Mouse (Mus musculus) stomach, embryonic 14.5 days (tissue): ENCODE results near the gene Phxr2. TPM values are rescaled to one million over a fixed set of nuclear protein-coding genes. Genes with fewer than 3 reads are reported as not detected.
A peak's percentile ranks its signal among the peaks of the same experiment; 100 is the strongest.

Experiments used
- ATAC-seq: fragments of 200-750 bp; cut with Nextera tagmentation; 2 replicates; pipeline ENCODE4 v1.8.0; 2017; ENCODE audit warnings: low read depth, moderate TSS enrichment; ENCODE audit not compliant: insufficient number of reproducible peaks, insufficient read depth, low FRiP score
- H3K27ac ChIP-seq: fragments of 300-500 bp; sonication (generic); 2 replicates; pipeline ENCODE4 v1.5.1; 2014; ENCODE audit warnings: mild to moderate bottlenecking, low read length, moderate library complexity, mixed read lengths
- H3K27me3 ChIP-seq: fragments of 300-500 bp; sonication (generic); 2 replicates; pipeline ENCODE4 v1.6.1; 2014; ENCODE audit warnings: low read length, control low read depth, mixed read lengths; ENCODE audit not compliant: control insufficient read depth, insufficient read depth
- H3K36me3 ChIP-seq: fragments of 300-500 bp; sonication (generic); 2 replicates; pipeline ENCODE4 v1.6.1; 2014; ENCODE audit warnings: mild to moderate bottlenecking, control low read depth, low read length, moderate library complexity, mixed read lengths; ENCODE audit not compliant: control insufficient read depth, insufficient read depth
- H3K4me1 ChIP-seq: fragments of 300-500 bp; sonication (generic); 2 replicates; pipeline ENCODE4 v1.6.1; 2014; ENCODE audit warnings: low read length, control low read depth, mixed read lengths; ENCODE audit not compliant: control insufficient read depth, insufficient read depth
- H3K4me2 ChIP-seq: fragments of 300-500 bp; sonication (generic); replicated peaks from 2 replicates; pipeline ENCODE4 v1.6.1; 2014; ENCODE audit warnings: low read depth, low read length, control low read depth
- H3K4me3 ChIP-seq: fragments of 300-500 bp; sonication (generic); 2 replicates; pipeline ENCODE4 v1.5.1; 2014; ENCODE audit warnings: low read depth, low read length, control low read depth
- H3K9ac ChIP-seq: fragments of 300-500 bp; sonication (generic); replicated peaks from 2 replicates; pipeline ENCODE4 v1.6.1; 2014; ENCODE audit warnings: low read depth, mild to moderate bottlenecking, control low read depth, low read length, moderate library complexity, mixed read lengths
- H3K9me3 ChIP-seq: fragments of 300-500 bp; sonication (generic); 2 replicates; pipeline ENCODE4 v1.6.1; 2016; ENCODE audit warnings: low read depth, low read length, control low read depth; ENCODE audit not compliant: control insufficient read depth
- WGBS: fragments of 180-500 bp; shearing (Covaris S2); extraction: QIAGEN DNeasy Blood & Tissue Kit; methylation state at CpG from one replicate; pipeline ENCODE4 v1.1.7; 2014; 5-methylcytosine and 5-hydroxymethylcytosine counted together
- polyA plus RNA-seq: library from polyadenylated mRNA; unstranded; fragments of >200 nt; fragmentation: Nextera tagmentation; extraction: Ambion mirVana; gene quantifications from 2 replicates; pipeline ENCODE4 v1.2.1, GENCODE M21; 2014

Gene Phxr2
- polyA plus RNA-seq, result not detected in 2 replicates

DNA sequence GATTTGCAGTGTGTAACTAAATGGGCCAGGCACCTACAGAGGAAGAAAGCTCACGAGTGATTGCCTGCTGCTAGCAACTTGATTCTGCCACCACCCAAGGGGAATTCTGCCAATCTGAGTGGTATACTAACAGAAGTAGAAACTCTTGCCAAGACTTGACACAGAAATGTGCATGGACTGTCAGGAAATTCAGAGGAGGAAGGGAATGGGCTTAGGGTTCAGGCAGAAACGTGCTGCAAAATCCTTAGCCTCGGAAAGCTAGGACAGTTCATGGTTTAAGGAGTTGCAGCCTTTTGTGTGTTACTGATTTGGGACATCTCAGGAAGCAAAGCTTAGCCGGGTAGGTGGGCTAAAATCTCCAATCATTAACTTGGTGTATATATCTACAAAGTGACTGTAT lies at the start of gene Phxr2:
Phxr2 (minus strand) TSS at position 101 of the 400 bp plus-strand sequence.
- no peak for ATAC-seq
- Histone ChIP-seq H3K9ac (no peak within 1 kb of the TSS), H3K9me3 (no peaks in the 10 kb centered on the region), H3K4me1 (no peaks in the 10 kb centered on the region), H3K27ac (no peak within 1 kb of the TSS), H3K27me3 (no peaks in the 10 kb centered on the region), H3K36me3 (no peaks in the 10 kb centered on the region), H3K4me2 (no peak within 1 kb of the TSS), H3K4me3 (no peak within 1 kb of the TSS)
- WGBS, result 75% methylated on average over 4 of the region's 4 CpGs

- no peak overlapping the region for H3K9ac ChIP-seq
- no peaks in the 10 kb centered on the region for H3K27me3 ChIP-seq
- no peak overlapping the region for H3K4me3 ChIP-seq
- H3K4me2 ChIP-seq, result no peak overlapping the region
- H3K36me3 ChIP-seq, result no peaks in the 10 kb centered on the region
- H3K9me3 ChIP-seq, result no peaks in the 10 kb centered on the region
- peak overlapping the region; percentile 49; the same call in 1 of the 2 replicates for H3K27ac ChIP-seq
- 26% methylated on average over 7 of the region's 7 CpGs for WGBS
- peaks cover 19% of the 10 kb centered on the region for H3K4me1 ChIP-seq
- ATAC-seq, result no peak
Measured at GRCm38 (mm10) chr10:99172906-99173507, 46.9 kb upstream of the Phxr2 start.

- Histone ChIP-seq H3K4me2 (peak overlapping the region; percentile 18; the same call in 1 of the 2 replicates), H3K27ac (peak overlapping the region; percentile 74), H3K4me3 (no peak overlapping the region), H3K27me3 (no peaks in the 10 kb centered on the region), H3K9ac (0 out of 2 replicates have a peak overlapping the region, but pooled peaks have one; percentile 14), H3K9me3 (no peaks in the 10 kb centered on the region), H3K36me3 (no peaks in the 10 kb centered on the region), H3K4me1 (peaks cover 19% of the 10 kb centered on the region)
- 14% methylated on average over 12 of the region's 12 CpGs for WGBS
- ATAC-seq, result peak; percentile 56; the same call in 1 of the 2 replicates
Measured at GRCm38 (mm10) chr10:99171961-99172497, 45.9 kb upstream of the Phxr2 start.

DNA sequence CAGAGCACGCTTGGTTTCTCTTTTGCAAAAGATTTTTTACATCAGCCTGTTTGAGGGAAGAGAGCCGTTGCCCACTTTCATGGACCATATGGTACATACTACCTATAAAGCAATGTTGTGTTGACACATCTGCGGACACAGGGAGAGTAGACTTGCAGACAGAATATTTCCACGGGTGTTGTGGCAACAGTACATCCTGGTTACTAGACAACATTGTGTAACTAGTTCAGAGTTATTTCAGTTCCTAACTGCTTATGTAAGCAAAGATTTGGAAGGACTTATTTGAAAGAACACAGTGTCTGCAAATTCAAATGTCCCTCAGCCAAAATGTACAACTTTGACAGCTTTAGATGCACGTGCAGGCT lies 43.6 kb upstream of the Phxr2 start:
- WGBS, result 63% methylated on average over 5 of the region's 5 CpGs
- Histone ChIP-seq H3K4me1 (peaks cover 23% of the 10 kb centered on the region), H3K9me3 (no peaks in the 10 kb centered on the region), H3K27me3 (no peaks in the 10 kb centered on the region), H3K4me3 (no peak overlapping the region), H3K27ac (no peak overlapping the region), H3K4me2 (no peak overlapping the region), H3K36me3 (no peaks in the 10 kb centered on the region), H3K9ac (no peak overlapping the region)
- ATAC-seq, result no peak

DNA sequence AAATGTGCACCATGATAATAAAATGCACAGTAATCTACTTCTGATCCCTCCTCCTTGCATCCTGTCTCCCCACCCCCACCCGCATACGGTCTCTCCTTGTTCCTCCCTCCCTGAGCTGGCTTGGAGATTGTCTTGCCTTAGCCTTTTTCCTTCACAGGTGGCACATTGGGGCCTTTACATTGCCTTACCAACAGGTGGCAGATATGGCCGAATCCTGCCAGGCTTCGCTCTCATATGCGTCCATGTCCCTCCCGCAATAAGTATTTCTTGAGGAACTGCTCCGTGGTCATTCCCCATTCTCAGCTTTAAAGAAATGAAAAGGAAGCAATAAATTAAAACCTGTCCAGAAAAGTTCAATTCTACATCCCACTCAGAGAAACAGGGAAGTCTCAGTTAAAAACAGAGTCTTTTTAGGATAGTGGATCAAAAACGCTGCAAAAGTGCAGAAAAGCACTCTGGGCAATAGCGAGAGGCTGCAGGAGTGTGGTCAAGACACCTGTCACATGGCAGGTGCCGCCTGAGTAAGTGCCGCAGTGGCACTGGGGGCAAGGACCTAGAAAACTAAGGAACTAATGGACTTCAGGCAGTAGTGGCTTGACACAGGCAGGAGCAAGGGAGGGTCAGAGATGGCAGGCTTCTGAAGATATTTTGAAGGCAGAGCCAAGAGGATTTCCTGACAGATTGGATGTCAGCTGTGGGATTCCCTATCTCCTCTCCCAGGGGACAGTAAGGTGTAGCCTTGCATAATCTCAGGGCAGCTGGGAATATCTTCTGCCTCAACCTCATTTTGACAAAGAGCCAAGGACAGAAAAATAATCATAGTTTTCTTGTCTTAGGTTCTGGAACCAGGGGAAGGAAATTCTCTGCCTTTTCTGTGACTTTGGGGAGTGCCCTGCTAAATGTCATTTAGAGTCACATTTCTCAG lies 43.0 kb upstream of the Phxr2 start:
- H3K4me2 ChIP-seq, result no peak overlapping the region

DNA sequence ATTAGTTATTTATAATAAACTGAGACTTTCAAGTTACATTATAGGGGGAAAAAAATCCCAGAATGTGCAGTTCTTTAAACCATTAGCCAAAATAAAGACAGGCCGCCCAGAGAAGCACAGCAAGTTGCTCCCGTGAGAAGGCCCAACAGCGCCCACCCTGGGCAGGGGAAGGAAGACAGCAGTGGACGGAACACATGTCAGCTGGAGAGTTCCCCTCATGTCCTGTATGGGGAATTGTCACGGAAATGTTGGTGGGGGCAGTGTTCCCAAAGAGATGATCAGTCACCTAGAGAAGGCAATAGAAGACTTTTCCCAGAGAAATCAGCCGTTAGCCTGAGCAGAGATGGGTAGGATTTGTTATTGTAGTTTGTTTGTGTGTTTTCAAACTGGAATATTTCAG lies 42.3 kb upstream of the Phxr2 start:
- Histone ChIP-seq H3K9me3 (no peaks in the 10 kb centered on the region), H3K4me1 (peaks cover 23% of the 10 kb centered on the region), H3K4me3 (no peak overlapping the region), H3K27ac (no peak overlapping the region), H3K36me3 (no peaks in the 10 kb centered on the region), H3K27me3 (no peaks in the 10 kb centered on the region), H3K9ac (no peak overlapping the region), H3K4me2 (no peak overlapping the region)
- ATAC-seq, result no peak
- 73% methylated on average over 6 of the region's 6 CpGs for WGBS

More for the DNA sequence above, 43.0 kb upstream of the Phxr2 start:
- Histone ChIP-seq H3K9ac (no peak overlapping the region), H3K27ac (no peak overlapping the region), H3K36me3 (no peaks in the 10 kb centered on the region), H3K4me3 (no peak overlapping the region), H3K27me3 (no peaks in the 10 kb centered on the region), H3K9me3 (no peaks in the 10 kb centered on the region), H3K4me1 (peaks cover 23% of the 10 kb centered on the region)
- 68% methylated on average over 11 of the region's 11 CpGs for WGBS
- ATAC-seq, result no peak

GRCm38 (mm10) chr10:99166392-99166791 lies 40.3 kb upstream of the Phxr2 start:
- 62% methylated on average over 3 of the region's 3 CpGs for WGBS
- no peaks in the 10 kb centered on the region for H3K27me3 ChIP-seq
- H3K4me3 ChIP-seq, result no peak overlapping the region
- H3K4me2 ChIP-seq, result no peak overlapping the region
- H3K9ac ChIP-seq, result no peak overlapping the region
- no peaks in the 10 kb centered on the region for H3K36me3 ChIP-seq
- no peak overlapping the region for H3K27ac ChIP-seq
- no peaks in the 10 kb centered on the region for H3K9me3 ChIP-seq
- ATAC-seq, result no peak
- peaks cover 14% of the 10 kb centered on the region; the same call in 1 of the 2 replicates for H3K4me1 ChIP-seq

- no peak overlapping the region for H3K4me2 ChIP-seq
- peak overlapping the region; percentile 22; the same call in 1 of the 2 replicates for H3K27ac ChIP-seq
- no peak for ATAC-seq
- no peak overlapping the region for H3K4me3 ChIP-seq
- WGBS, result 53% methylated on average over 7 of the region's 7 CpGs
- no peak overlapping the region for H3K9ac ChIP-seq
- H3K36me3 ChIP-seq, result no peaks in the 10 kb centered on the region
- H3K27me3 ChIP-seq, result no peaks in the 10 kb centered on the region
- H3K9me3 ChIP-seq, result no peaks in the 10 kb centered on the region
- H3K4me1 ChIP-seq, result 0 out of 2 replicates have a peak, but pooled peaks cover 10% of the 10 kb centered on the region
Measured at GRCm38 (mm10) chr10:99165751-99166282, 39.7 kb upstream of the Phxr2 start.
